Mouse (Mus musculus) forebrain, embryonic 14.5 days (tissue): ENCODE data around the gene Prph. TPM values are rescaled to one million over a fixed set of nuclear protein-coding genes. Genes with fewer than 3 reads are reported as not detected.
"Not testable (repeated sequence)": the region's sequence is repeated elsewhere in the genome, so short reads cannot be mapped to it uniquely, and the experiment has no call there.

Experiments used
- ATAC-seq: fragments of 200-750 bp; cut with Nextera tagmentation; 2 replicates; pipeline ENCODE4 v1.8.0; 2017; ENCODE audit warnings: mild to moderate bottlenecking, moderate library complexity
- DNase-seq: peaks from one replicate; pipeline ENCODE4 v3.0.0-alpha.2; 2015; ENCODE audit warnings: low spot score
- H3K27ac ChIP-seq: fragments of 300-500 bp; sonication (generic); 2 replicates; pipeline ENCODE4 v1.5.1; 2014; ENCODE audit warnings: low read depth, mild to moderate bottlenecking, control low read depth, low read length, moderate library complexity
- H3K27me3 ChIP-seq: fragments of 300-500 bp; sonication (generic); replicated peaks from 2 replicates; pipeline ENCODE4 v1.6.1; 2014; ENCODE audit warnings: low read length, control low read depth, mixed read lengths; ENCODE audit not compliant: control insufficient read depth, insufficient read depth
- H3K36me3 ChIP-seq: fragments of 300-500 bp; sonication (generic); 2 replicates; pipeline ENCODE4 v1.6.1; 2014; ENCODE audit warnings: low read length, control low read depth; ENCODE audit not compliant: control insufficient read depth, insufficient read depth
- H3K4me1 ChIP-seq: fragments of 300-500 bp; sonication (generic); 2 replicates; pipeline ENCODE4 v1.6.1; 2014; ENCODE audit warnings: antibody characterized with exemption, low read length, control low read depth; ENCODE audit not compliant: control insufficient read depth, insufficient read depth
- H3K4me2 ChIP-seq: fragments of 300-500 bp; sonication (generic); 2 replicates; pipeline ENCODE4 v1.6.1; 2014; ENCODE audit warnings: mild to moderate bottlenecking, control low read depth, low read length
- H3K4me3 ChIP-seq: fragments of 300-500 bp; sonication (generic); 2 replicates; pipeline ENCODE4 v1.5.1; 2014; ENCODE audit warnings: low read depth, low read length, control low read depth
- H3K9ac ChIP-seq: fragments of 300-500 bp; sonication (generic); 2 replicates; pipeline ENCODE4 v1.6.1; 2014; ENCODE audit warnings: mild to moderate bottlenecking, low read length, control low read depth, moderate library complexity
- H3K9me3 ChIP-seq: fragments of 300-500 bp; sonication (generic); replicated peaks from 2 replicates; pipeline ENCODE4 v1.6.1; 2016; ENCODE audit warnings: low read length, control low read depth, mixed read lengths; ENCODE audit not compliant: control insufficient read depth
- WGBS: fragments of 180-500 bp; shearing (Covaris S2); extraction: QIAGEN DNeasy Blood & Tissue Kit; methylation state at CpG from one replicate; pipeline ENCODE4 v1.1.7; 2014; 5-methylcytosine and 5-hydroxymethylcytosine counted together
- polyA plus RNA-seq: library from polyadenylated mRNA; unstranded; fragments of >200 nt; fragmentation: Nextera tagmentation; extraction: Ambion mirVana; gene quantifications from 2 replicates; pipeline ENCODE4 v1.2.1, GENCODE M21; 2014

The Prph gene
- polyA plus RNA-seq, 1 experiment from 2014 or later: 1.0 TPM

GRCm38 (mm10) chr15:99053373-99053772, 1.6 kb upstream of the Prph start:
- ATAC-seq (no peak; the same call in 1 of the 2 replicates), DNase-seq (peak; percentile 61)
- Histone ChIP-seq H3K4me3 (no peak overlapping the region), H3K27ac (no peak overlapping the region), H3K9ac (no peak overlapping the region), H3K36me3 (no peaks in the 10 kb centered on the region), H3K4me1 (peaks cover 15% of the 10 kb centered on the region), H3K27me3 (peaks cover 55% of the 10 kb centered on the region), H3K4me2 (no peak overlapping the region), H3K9me3 (no peaks in the 10 kb centered on the region)
- WGBS: 3% methylated on average over 9 of the region's 9 CpGs

- Histone ChIP-seq H3K4me3 (peak overlapping the region; percentile 30), H3K36me3 (no peaks in the 10 kb centered on the region), H3K27me3 (peaks cover 60% of the 10 kb centered on the region), H3K9ac (peak overlapping the region; percentile 40), H3K4me1 (peaks cover 15% of the 10 kb centered on the region), H3K4me2 (peak overlapping the region; percentile 65), H3K27ac (no peak overlapping the region), H3K9me3 (no peaks in the 10 kb centered on the region)
- peak; percentile 74 for DNase-seq
- under 1% methylated on average over 37 of the region's 37 CpGs for WGBS
- ATAC-seq: peak; percentile 70
Measured at GRCm38 (mm10) chr15:99055511-99055961, 562 bp downstream of the Prph start.

- Histone ChIP-seq H3K9me3 (no peaks in the 10 kb centered on the region), H3K9ac (no peak overlapping the region), H3K4me3 (peak overlapping the region; percentile 30; the same call in 1 of the 2 replicates), H3K4me2 (peak overlapping the region; percentile 65), H3K27ac (no peak overlapping the region), H3K27me3 (peaks cover 60% of the 10 kb centered on the region), H3K4me1 (peaks cover 15% of the 10 kb centered on the region), H3K36me3 (no peaks in the 10 kb centered on the region)
- 3% methylated on average over 14 of the region's 14 CpGs for WGBS
- ATAC-seq (no peak), DNase-seq (peak; percentile 46)
Measured at GRCm38 (mm10) chr15:99056332-99056731, 1.4 kb downstream of the Prph start.

GRCm38 (mm10) chr15:99065557-99066165, 10.7 kb downstream of the Prph start:
- 86% methylated on average over 12 of the region's 12 CpGs for WGBS
- Histone ChIP-seq H3K9me3 (no peaks in the 10 kb centered on the region), H3K4me1 (no peaks in the 10 kb centered on the region), H3K4me3 (no peak overlapping the region), H3K27ac (no peak overlapping the region), H3K36me3 (no peaks in the 10 kb centered on the region), H3K4me2 (no peak overlapping the region), H3K9ac (no peak overlapping the region), H3K27me3 (no peaks in the 10 kb centered on the region)
- ATAC-seq: no peak
- DNase-seq: no peak

GRCm38 (mm10) chr15:99071988-99072387, 17.0 kb downstream of the Prph start:
- Histone ChIP-seq H3K4me1 (peaks cover 13% of the 10 kb centered on the region), H3K4me3 (no peak overlapping the region), H3K9me3 (no peaks in the 10 kb centered on the region), H3K4me2 (no peak overlapping the region), H3K36me3 (no peaks in the 10 kb centered on the region), H3K27ac (no peak overlapping the region), H3K27me3 (no peaks in the 10 kb centered on the region), H3K9ac (no peak overlapping the region)
- ATAC-seq (no peak), DNase-seq (no peak)
- 74% methylated on average over 1 of the region's 1 CpGs for WGBS

GRCm38 (mm10) chr15:99074019-99074599, 19.1 kb downstream of the Prph start, which contains the start of gene Troap:
TSS of gene Troap (plus strand) at chr15:99074575.
- 24% methylated on average over 9 of the region's 9 CpGs for WGBS
- no peaks in the 10 kb centered on the region for H3K9me3 ChIP-seq
- peaks cover 13% of the 10 kb centered on the region for H3K4me1 ChIP-seq
- peak within 1 kb of the TSS; percentile 92 for H3K4me2 ChIP-seq
- H3K9ac ChIP-seq: peak within 1 kb of the TSS; percentile 77
- H3K36me3 ChIP-seq: peaks cover 17% of the 10 kb centered on the region
- peak within 1 kb of the TSS; percentile 48 for H3K4me3 ChIP-seq
- no peaks in the 10 kb centered on the region for H3K27me3 ChIP-seq
- peak; percentile 65; the same call in 1 of the 2 replicates for ATAC-seq
- peak within 1 kb of the TSS; percentile 97 for H3K27ac ChIP-seq
- DNase-seq: no peak

GRCm38 (mm10) chr15:99074600-99075333, 19.8 kb downstream of the Prph start:
- Histone ChIP-seq H3K27ac (peak overlapping the region; percentile 97), H3K9ac (peak overlapping the region; percentile 77), H3K27me3 (no peaks in the 10 kb centered on the region), H3K4me1 (peaks cover 13% of the 10 kb centered on the region), H3K36me3 (peaks cover 17% of the 10 kb centered on the region), H3K9me3 (no peaks in the 10 kb centered on the region), H3K4me2 (peak overlapping the region; percentile 92), H3K4me3 (peak overlapping the region; percentile 48)
- ATAC-seq: peak; percentile 99
- DNase-seq: peak; percentile 99
- under 1% methylated on average over 44 of the region's 44 CpGs for WGBS

- not testable (repeated sequence) for ATAC-seq, H3K27ac ChIP-seq, DNase-seq, H3K27me3 ChIP-seq, H3K9ac ChIP-seq, H3K9me3 ChIP-seq
- Histone ChIP-seq H3K36me3 (peaks cover 19% of the 10 kb centered on the region), H3K4me1 (peaks cover 13% of the 10 kb centered on the region), H3K4me3 (peak overlapping the region; percentile 48; the same call in 1 of the 2 replicates), H3K4me2 (peak overlapping the region; percentile 92)
- WGBS: 94% methylated on average over 3 of the region's 3 CpGs
Measured at GRCm38 (mm10) chr15:99076011-99076410, 21.0 kb downstream of the Prph start.
